Comparison of ENCODE assay signal across 8 mouse cellular contexts in genomic region chr8:95348811-95349630, GRCm38 (mm10). TPM values are rescaled to one million over a fixed set of nuclear protein-coding genes. Genes with fewer than 3 reads are reported as not detected.
A peak's percentile ranks its signal among the peaks of the same experiment; 100 is the strongest.
DNase-seq lines count a peak whose midpoint lies in the region; ATAC-seq and TF ChIP-seq lines count a peak whose summit lies in the region.
"Had no signal": no experiment of that assay in that cellular context is flagged by ENCODE, and none has a peak within 500 bp of the region (broad histone marks: within the 10 kb centered on the region; RNA-seq: fewer than 3 reads in every experiment).

No protein-coding gene starts in this region.

- no peak for TF ChIP-seq POLR2A in brain, embryonic 14.5 days (IDR thresholded peaks at IDR 0.05; ENCODE audit: borderline replicate concordance, extremely low read depth, insufficient read depth, insufficient read length, poor library complexity, severe bottlenecking)

- 0 out of 2 replicates have a peak overlapping the region, but pooled peaks have one; percentile 6 for H3K27ac ChIP-seq in midbrain, embryonic 13.5 days
- H3K27ac ChIP-seq in midbrain, embryonic 11.5 days (ENCODE audit: low read depth, low read length), result no peak overlapping the region
- H3K27ac ChIP-seq in lung, postnatal 0 days (ENCODE audit: low read length), result peak overlapping the region; percentile 33
- H3K27ac ChIP-seq in stomach, embryonic 16.5 days (ENCODE audit: low read length), result peak overlapping the region; percentile 64
- H3K27ac ChIP-seq: limb, embryonic 13.5 days had no signal

- H3K36me3 ChIP-seq in midbrain, embryonic 13.5 days, result peaks cover 14% of the 10 kb centered on the region
- H3K36me3 ChIP-seq in midbrain, embryonic 11.5 days (ENCODE audit: control insufficient read depth, insufficient read depth, low read length), result no peaks in the 10 kb centered on the region
- 0 out of 2 replicates have a peak, but pooled peaks cover 3% of the 10 kb centered on the region for H3K36me3 ChIP-seq in lung, postnatal 0 days (ENCODE audit: insufficient read depth, low read length)
- peaks cover 3% of the 10 kb centered on the region; the same call in 1 of the 2 replicates for H3K36me3 ChIP-seq in stomach, embryonic 16.5 days (ENCODE audit: control insufficient read depth, insufficient read depth, low read length)

- TF ChIP-seq CTCF in brain, embryonic 14.5 days (IDR thresholded peaks at IDR 0.05; ENCODE audit: borderline replicate concordance, extremely low read depth, insufficient read depth, insufficient read length), result no peak
- peak; percentile 24 for TF ChIP-seq CTCF in lung, postnatal 0 days (IDR thresholded peaks at IDR 0.05)

- no peak overlapping the region for H3K4me3 ChIP-seq in midbrain, embryonic 13.5 days (replicated peaks)
- no peak overlapping the region for H3K4me3 ChIP-seq in midbrain, embryonic 11.5 days (ENCODE audit: low read depth, low read length)
- H3K4me3 ChIP-seq in lung, postnatal 0 days (ENCODE audit: low read depth, low read length), result no peak overlapping the region
- no peak overlapping the region for H3K4me3 ChIP-seq in stomach, embryonic 16.5 days (replicated peaks; ENCODE audit: low read length)
- H3K4me3 ChIP-seq: limb, embryonic 13.5 days had no signal

- no peak for TF ChIP-seq EP300 in lung, postnatal 0 days (IDR thresholded peaks at IDR 0.05)

- ATAC-seq in midbrain, embryonic 13.5 days, result no peak
- ATAC-seq in midbrain, embryonic 11.5 days (ENCODE audit: low FRiP score), result no peak
- peak; percentile 52 for ATAC-seq in lung, postnatal 0 days
- no peak for ATAC-seq in stomach, embryonic 16.5 days (ENCODE audit: insufficient read depth, low FRiP score)

- H3K4me1 ChIP-seq in midbrain, embryonic 13.5 days (replicated peaks), result peaks cover 36% of the 10 kb centered on the region
- peaks cover 8% of the 10 kb centered on the region for H3K4me1 ChIP-seq in midbrain, embryonic 11.5 days (ENCODE audit: control insufficient read depth, insufficient read depth, low read length)
- peaks cover 16% of the 10 kb centered on the region for H3K4me1 ChIP-seq in lung, postnatal 0 days (ENCODE audit: insufficient read depth, low read depth, low read length)
- peaks cover 23% of the 10 kb centered on the region for H3K4me1 ChIP-seq in stomach, embryonic 16.5 days (ENCODE audit: control insufficient read depth, insufficient read depth, low read length)

- no peak for DNase-seq in midbrain, embryonic 11.5 days (ENCODE audit: low spot score, missing footprints)
- DNase-seq in brain, embryonic 14.5 days (ENCODE audit: low read depth), result peak; percentile 89
- DNase-seq in gastrocnemius, adult 8-10 months (ENCODE audit: low spot score in 2 of 2), result peak; percentile 56 to 66
- DNase-seq in kidney, adult 8-10 months, result peak; percentile 49 to 66
- DNase-seq in lung, postnatal 0 days (ENCODE audit: low spot score), result peak; percentile 74

- no peak overlapping the region for H3K4me2 ChIP-seq in midbrain, embryonic 13.5 days (replicated peaks)
- no peak overlapping the region for H3K4me2 ChIP-seq in midbrain, embryonic 11.5 days
- H3K4me2 ChIP-seq in lung, postnatal 0 days (replicated peaks; ENCODE audit: low read depth, low read length), result peak overlapping the region; percentile 20
- H3K4me2 ChIP-seq in stomach, embryonic 16.5 days (ENCODE audit: low read depth, low read length), result no peak overlapping the region
- H3K4me2 ChIP-seq: limb, embryonic 13.5 days had no signal

- no peaks in the 10 kb centered on the region for H3K9me3 ChIP-seq in midbrain, embryonic 13.5 days
- H3K9me3 ChIP-seq in midbrain, embryonic 11.5 days (ENCODE audit: control insufficient read depth, low read length), result no peaks in the 10 kb centered on the region
- H3K9me3 ChIP-seq in lung, postnatal 0 days (ENCODE audit: low read length), result no peaks in the 10 kb centered on the region
- H3K9me3 ChIP-seq in stomach, embryonic 16.5 days (replicated peaks; ENCODE audit: control insufficient read depth, low read length), result no peaks in the 10 kb centered on the region
- H3K9me3 ChIP-seq: limb, embryonic 13.5 days had no signal

- WGBS in midbrain, embryonic 13.5 days, result 63% methylated on average over 18 of the region's 19 CpGs
- 69% methylated on average over 19 of the region's 19 CpGs for WGBS in midbrain, embryonic 11.5 days
- 17% methylated on average over 19 of the region's 19 CpGs for WGBS in lung, postnatal 0 days
- 52% methylated on average over 19 of the region's 19 CpGs for WGBS in stomach, embryonic 16.5 days

- H3K27me3 ChIP-seq in midbrain, embryonic 13.5 days, result peaks cover 6% of the 10 kb centered on the region; the same call in 1 of the 2 replicates
- no peaks in the 10 kb centered on the region for H3K27me3 ChIP-seq in midbrain, embryonic 11.5 days (ENCODE audit: control insufficient read depth, insufficient read depth, low read length)
- H3K27me3 ChIP-seq in lung, postnatal 0 days (replicated peaks; ENCODE audit: insufficient read depth, low read length), result no peaks in the 10 kb centered on the region
- 0 out of 2 replicates have a peak, but pooled peaks cover 3% of the 10 kb centered on the region for H3K27me3 ChIP-seq in stomach, embryonic 16.5 days (ENCODE audit: control insufficient read depth, insufficient read depth, low read length)

- no peak overlapping the region for H3K9ac ChIP-seq in midbrain, embryonic 13.5 days (replicated peaks)
- H3K9ac ChIP-seq in midbrain, embryonic 11.5 days (ENCODE audit: low read length), result no peak overlapping the region
- H3K9ac ChIP-seq in lung, postnatal 0 days (replicated peaks; ENCODE audit: low read depth), result no peak overlapping the region
- peak overlapping the region; percentile 46 for H3K9ac ChIP-seq in stomach, embryonic 16.5 days (ENCODE audit: low read length)
- H3K9ac ChIP-seq: limb, embryonic 13.5 days had no signal

RNA-seq across cellular contexts. Expression of gene Mmp15, which starts 3.0 kb away (rescaled TPM):
- 12.1 and 15.3 TPM in 2 replicates for polyA plus RNA-seq in midbrain, embryonic 13.5 days (2015; fragmentation: Nextera tagmentation; extraction: Ambion mirVana)
- polyA plus RNA-seq in midbrain, embryonic 11.5 days (2014; fragmentation: Nextera tagmentation; extraction: Ambion mirVana), result 11.7 and 13.5 TPM in 2 replicates
- polyA plus RNA-seq in brain, embryonic 14.5 days (2012; rRNA removed), result 20.7 and 34.4 TPM in 2 replicates
- 10 to 100 TPM; 13.0 to 18.3 (median 14.1) TPM for total RNA-seq in gastrocnemius, adult 8-10 months (2022)
- polyA plus RNA-seq in lung, postnatal 0 days (2015; fragmentation: Nextera tagmentation; extraction: Ambion mirVana), result 25.8 and 26.0 TPM in 2 replicates
- 13.4 and 15.3 TPM in 2 replicates for polyA plus RNA-seq in stomach, embryonic 16.5 days (2015; fragmentation: Nextera tagmentation; extraction: Ambion mirVana)

RNA-seq across cellular contexts. Expression of gene Usb1, which starts 16.9 kb away (rescaled TPM):
- polyA plus RNA-seq in midbrain, embryonic 13.5 days (2015; fragmentation: Nextera tagmentation; extraction: Ambion mirVana), result 34.4 and 36.9 TPM in 2 replicates
- polyA plus RNA-seq in midbrain, embryonic 11.5 days (2014; fragmentation: Nextera tagmentation; extraction: Ambion mirVana), result 33.3 and 37.6 TPM in 2 replicates
- 39.3 and 54.8 TPM in 2 replicates for polyA plus RNA-seq in brain, embryonic 14.5 days (2012; rRNA removed)
- 1 to 10 TPM; 4.0 to 7.4 (median 6.1) TPM for total RNA-seq in gastrocnemius, adult 8-10 months (2022)
- 33.8 and 39.2 TPM in 2 replicates for polyA plus RNA-seq in lung, postnatal 0 days (2015; fragmentation: Nextera tagmentation; extraction: Ambion mirVana)
- 38.7 and 42.0 TPM in 2 replicates for polyA plus RNA-seq in stomach, embryonic 16.5 days (2015; fragmentation: Nextera tagmentation; extraction: Ambion mirVana)

RNA-seq across cellular contexts. Expression of gene Zfp319, which starts 17.3 kb away (rescaled TPM):
- polyA plus RNA-seq in midbrain, embryonic 13.5 days (2015; fragmentation: Nextera tagmentation; extraction: Ambion mirVana), result 18.3 and 19.5 TPM in 2 replicates
- polyA plus RNA-seq in midbrain, embryonic 11.5 days (2014; fragmentation: Nextera tagmentation; extraction: Ambion mirVana), result 8.3 and 8.6 TPM in 2 replicates
- 25.9 and 33.4 TPM in 2 replicates for polyA plus RNA-seq in brain, embryonic 14.5 days (2012; rRNA removed)
- 1 to 10 TPM; 2.8 to 3.8 (median 2.9) TPM for total RNA-seq in gastrocnemius, adult 8-10 months (2022)
- polyA plus RNA-seq in lung, postnatal 0 days (2015; fragmentation: Nextera tagmentation; extraction: Ambion mirVana), result 5.9 and 6.0 TPM in 2 replicates
- 6.5 and 7.0 TPM in 2 replicates for polyA plus RNA-seq in stomach, embryonic 16.5 days (2015; fragmentation: Nextera tagmentation; extraction: Ambion mirVana)

RNA-seq across cellular contexts. Expression of gene Tepp, which starts 38.7 kb away (rescaled TPM):
- polyA plus RNA-seq in midbrain, embryonic 13.5 days (2015; fragmentation: Nextera tagmentation; extraction: Ambion mirVana), result 0.70 TPM in 1 of 2 replicates, not detected in the other
- 0.29 TPM in 1 of 2 replicates, not detected in the other for polyA plus RNA-seq in midbrain, embryonic 11.5 days (2014; fragmentation: Nextera tagmentation; extraction: Ambion mirVana)
- 0.83 and 1.7 TPM in 2 replicates for polyA plus RNA-seq in brain, embryonic 14.5 days (2012; rRNA removed)
- total RNA-seq in gastrocnemius, adult 8-10 months (2022), result not detected
- 1.3 and 2.1 TPM in 2 replicates for polyA plus RNA-seq in lung, postnatal 0 days (2015; fragmentation: Nextera tagmentation; extraction: Ambion mirVana)
- not detected in 2 replicates for polyA plus RNA-seq in stomach, embryonic 16.5 days (2015; fragmentation: Nextera tagmentation; extraction: Ambion mirVana)

RNA-seq across cellular contexts. Expression of gene Cngb1, which starts 42.6 kb away (rescaled TPM):
- polyA plus RNA-seq in midbrain, embryonic 13.5 days (2015; fragmentation: Nextera tagmentation; extraction: Ambion mirVana), result 0.37 and 0.54 TPM in 2 replicates
- polyA plus RNA-seq in midbrain, embryonic 11.5 days (2014; fragmentation: Nextera tagmentation; extraction: Ambion mirVana), result 0.04 TPM in 1 of 2 replicates, not detected in the other
- 0.35 and 0.53 TPM in 2 replicates for polyA plus RNA-seq in brain, embryonic 14.5 days (2012; rRNA removed)
- under 1 TPM in 3 of 4 experiments, not detected in 1; 0.05 to 0.16 (median 0.07) TPM for total RNA-seq in gastrocnemius, adult 8-10 months (2022)
- polyA plus RNA-seq in lung, postnatal 0 days (2015; fragmentation: Nextera tagmentation; extraction: Ambion mirVana), result 3.3 and 4.0 TPM in 2 replicates
- polyA plus RNA-seq in stomach, embryonic 16.5 days (2015; fragmentation: Nextera tagmentation; extraction: Ambion mirVana), result 0.28 and 0.81 TPM in 2 replicates
